Mouse (Mus musculus) cortical plate, adult 2 months (tissue): ENCODE data around the gene Acad9.

Source experiments
- CTCF ChIP-seq: fragments of 200-500 bp; IDR thresholded peaks from 2 replicates; pipeline ENCODE4 v1.5.1; 2011; ENCODE audit warnings: mild to moderate bottlenecking, control low read depth, low read length; ENCODE audit not compliant: insufficient read depth; ENCODE audit errors: extremely low read depth
- POLR2A ChIP-seq: fragments of 200-500 bp; IDR thresholded peaks from 2 replicates; pipeline ENCODE4 v1.6.1; 2011; ENCODE audit warnings: mild to moderate bottlenecking, low read length, control low read depth; ENCODE audit not compliant: insufficient read depth; ENCODE audit errors: extremely low read depth

GRCm38 (mm10) chr3:36087591-36087990, 21.8 kb downstream of the Acad9 start:
- TF ChIP-seq POLR2A (no peak), CTCF (no peak)
